Mouse (Mus musculus): ENCODE data around the gene Ptrh1. TPM values are rescaled to one million over a fixed set of nuclear protein-coding genes. Genes with fewer than 3 reads are reported as not detected.

Ptrh1 gene
- polyA plus RNA-seq, 1 experiment from 2014 or later, result 4.9 TPM

GRCm38 (mm10) chr2:32749082-32749481 is 26.5 kb upstream of the Ptrh1 start:
- DNase-seq (ENCODE audit: low spot score), result no peak

GRCm38 (mm10) chr2:32750199-32750598 is 25.4 kb upstream of the Ptrh1 start:
- 70% methylated on average over 7 of the region's 7 CpGs for WGBS
- no peak overlapping the region for H3K4me2 ChIP-seq
- no peak for ATAC-seq (replicated peaks; ENCODE audit: low FRiP score)
- no peak overlapping the region for H3K4me3 ChIP-seq (ENCODE audit: low read depth, low read length)
- H3K9ac ChIP-seq (ENCODE audit: low read depth, low read length), result no peak overlapping the region
- no peaks in the 10 kb centered on the region for H3K27me3 ChIP-seq (replicated peaks; ENCODE audit: control insufficient read depth, insufficient read depth, low read length)
- H3K4me1 ChIP-seq (replicated peaks; ENCODE audit: control insufficient read depth, insufficient read depth, low read length), result peaks cover 3% of the 10 kb centered on the region
- H3K27ac ChIP-seq (ENCODE audit: low read depth, low read length), result no peak overlapping the region
- peaks cover 2% of the 10 kb centered on the region; the same call in 1 of the 2 replicates for H3K36me3 ChIP-seq (ENCODE audit: control insufficient read depth, insufficient read depth, low read length)
- no peak for DNase-seq (ENCODE audit: low spot score)
- H3K9me3 ChIP-seq (ENCODE audit: control insufficient read depth, low read length), result no peaks in the 10 kb centered on the region

More at GRCm38 (mm10) chr2:32749082-32749481, 26.5 kb upstream of the Ptrh1 start:
- Histone ChIP-seq H3K9ac (ENCODE audit: low read depth, low read length) (no peak overlapping the region), H3K9me3 (ENCODE audit: control insufficient read depth, low read length) (no peaks in the 10 kb centered on the region), H3K4me1 (replicated peaks; ENCODE audit: control insufficient read depth, insufficient read depth, low read length) (peaks cover 3% of the 10 kb centered on the region), H3K27me3 (replicated peaks; ENCODE audit: control insufficient read depth, insufficient read depth, low read length) (no peaks in the 10 kb centered on the region), H3K4me2 (no peak overlapping the region), H3K36me3 (ENCODE audit: control insufficient read depth, insufficient read depth, low read length) (peaks cover 2% of the 10 kb centered on the region; the same call in 1 of the 2 replicates), H3K4me3 (ENCODE audit: low read depth, low read length) (no peak overlapping the region), H3K27ac (ENCODE audit: low read depth, low read length) (no peak overlapping the region)
- 90% methylated on average over 16 of the region's 16 CpGs for WGBS
- ATAC-seq (replicated peaks; ENCODE audit: low FRiP score), result no peak

- DNase-seq (ENCODE audit: low spot score), result peak; percentile 55
- peaks cover under 1% of the 10 kb centered on the region; the same call in 1 of the 2 replicates for H3K36me3 ChIP-seq (ENCODE audit: control insufficient read depth, insufficient read depth, low read length)
- H3K27me3 ChIP-seq (replicated peaks; ENCODE audit: control insufficient read depth, insufficient read depth, low read length), result no peaks in the 10 kb centered on the region
- H3K4me1 ChIP-seq (replicated peaks; ENCODE audit: control insufficient read depth, insufficient read depth, low read length), result peaks cover 3% of the 10 kb centered on the region
- 46% methylated on average over 31 of the region's 31 CpGs for WGBS
- peak overlapping the region; percentile 36 for H3K4me2 ChIP-seq
- H3K27ac ChIP-seq (ENCODE audit: low read depth, low read length), result no peak overlapping the region
- no peak overlapping the region for H3K9ac ChIP-seq (ENCODE audit: low read depth, low read length)
- peak; percentile 66 for ATAC-seq (replicated peaks; ENCODE audit: low FRiP score)
- no peaks in the 10 kb centered on the region for H3K9me3 ChIP-seq (ENCODE audit: control insufficient read depth, low read length)
- peak overlapping the region; percentile 29 for H3K4me3 ChIP-seq (ENCODE audit: low read depth, low read length)
Measured at GRCm38 (mm10) chr2:32750887-32751664, 24.5 kb upstream of the Ptrh1 start.

GRCm38 (mm10) chr2:32751665-32752033 is 23.9 kb upstream of the Ptrh1 start:
- H3K9ac ChIP-seq (ENCODE audit: low read depth, low read length), result no peak overlapping the region
- WGBS, result 45% methylated on average over 10 of the region's 10 CpGs
- no peak for ATAC-seq (replicated peaks; ENCODE audit: low FRiP score)
- no peaks in the 10 kb centered on the region for H3K27me3 ChIP-seq (replicated peaks; ENCODE audit: control insufficient read depth, insufficient read depth, low read length)
- no peaks in the 10 kb centered on the region for H3K9me3 ChIP-seq (ENCODE audit: control insufficient read depth, low read length)
- peak overlapping the region; percentile 29; the same call in 1 of the 2 replicates for H3K4me3 ChIP-seq (ENCODE audit: low read depth, low read length)
- peak overlapping the region; percentile 36 for H3K4me2 ChIP-seq
- H3K36me3 ChIP-seq (ENCODE audit: control insufficient read depth, insufficient read depth, low read length), result no peaks in the 10 kb centered on the region; the same call in 1 of the 2 replicates
- H3K27ac ChIP-seq (ENCODE audit: low read depth, low read length), result no peak overlapping the region
- DNase-seq (ENCODE audit: low spot score), result no peak
- peaks cover 3% of the 10 kb centered on the region for H3K4me1 ChIP-seq (replicated peaks; ENCODE audit: control insufficient read depth, insufficient read depth, low read length)

- Histone ChIP-seq H3K36me3 (ENCODE audit: control insufficient read depth, insufficient read depth, low read length) (no peaks in the 10 kb centered on the region; the same call in 1 of the 2 replicates), H3K4me2 (peak overlapping the region; percentile 36; the same call in 1 of the 2 replicates), H3K27ac (ENCODE audit: low read depth, low read length) (no peak overlapping the region), H3K27me3 (replicated peaks; ENCODE audit: control insufficient read depth, insufficient read depth, low read length) (no peaks in the 10 kb centered on the region), H3K9me3 (ENCODE audit: control insufficient read depth, low read length) (no peaks in the 10 kb centered on the region), H3K4me1 (replicated peaks; ENCODE audit: control insufficient read depth, insufficient read depth, low read length) (peaks cover 3% of the 10 kb centered on the region), H3K4me3 (ENCODE audit: low read depth, low read length) (no peak overlapping the region), H3K9ac (ENCODE audit: low read depth, low read length) (no peak overlapping the region)
- ATAC-seq (replicated peaks; ENCODE audit: low FRiP score) (no peak), DNase-seq (ENCODE audit: low spot score) (no peak)
- WGBS, result 73% methylated on average over 10 of the region's 10 CpGs
Measured at GRCm38 (mm10) chr2:32752181-32752580, 23.4 kb upstream of the Ptrh1 start.

GRCm38 (mm10) chr2:32756674-32757055 is 18.9 kb upstream of the Ptrh1 start:
- no peak overlapping the region for H3K9ac ChIP-seq (ENCODE audit: low read depth, low read length)
- peak overlapping the region; percentile 81; the same call in 1 of the 2 replicates for H3K4me3 ChIP-seq (ENCODE audit: low read depth, low read length)
- 39% methylated on average over 6 of the region's 6 CpGs for WGBS

GRCm38 (mm10) chr2:32757056-32757845 is 18.3 kb upstream of the Ptrh1 start, which contains the start of gene Tor2a:
Tor2a (plus strand) TSS chr2:32757234.
- Histone ChIP-seq H3K4me1 (replicated peaks; ENCODE audit: control insufficient read depth, insufficient read depth, low read length) (no peaks in the 10 kb centered on the region; the same call in 1 of the 2 replicates), H3K9ac (ENCODE audit: low read depth, low read length) (peak within 1 kb of the TSS; percentile 86), H3K4me2 (peak within 1 kb of the TSS; percentile 76), H3K27me3 (replicated peaks; ENCODE audit: control insufficient read depth, insufficient read depth, low read length) (no peaks in the 10 kb centered on the region), H3K27ac (ENCODE audit: low read depth, low read length) (peak within 1 kb of the TSS; percentile 74), H3K9me3 (ENCODE audit: control insufficient read depth, low read length) (no peaks in the 10 kb centered on the region), H3K36me3 (ENCODE audit: control insufficient read depth, insufficient read depth, low read length) (peaks cover 10% of the 10 kb centered on the region), H3K4me3 (ENCODE audit: low read depth, low read length) (peak within 1 kb of the TSS; percentile 81)
- ATAC-seq (replicated peaks; ENCODE audit: low FRiP score), result peak; percentile 93
- under 1% methylated on average over 65 of the region's 66 CpGs for WGBS
- peak; percentile 95 for DNase-seq (ENCODE audit: low spot score)

More at GRCm38 (mm10) chr2:32756674-32757055, 18.9 kb upstream of the Ptrh1 start:
- DNase-seq (ENCODE audit: low spot score), result no peak
- Histone ChIP-seq H3K9me3 (ENCODE audit: control insufficient read depth, low read length) (no peaks in the 10 kb centered on the region), H3K27ac (ENCODE audit: low read depth, low read length) (no peak overlapping the region), H3K4me2 (peak overlapping the region; percentile 76), H3K4me1 (replicated peaks; ENCODE audit: control insufficient read depth, insufficient read depth, low read length) (no peaks in the 10 kb centered on the region; the same call in 1 of the 2 replicates), H3K27me3 (replicated peaks; ENCODE audit: control insufficient read depth, insufficient read depth, low read length) (no peaks in the 10 kb centered on the region), H3K36me3 (ENCODE audit: control insufficient read depth, insufficient read depth, low read length) (peaks cover 8% of the 10 kb centered on the region)
- no peak for ATAC-seq (replicated peaks; ENCODE audit: low FRiP score)

- Histone ChIP-seq H3K4me3 (ENCODE audit: low read depth, low read length) (no peak overlapping the region), H3K36me3 (ENCODE audit: control insufficient read depth, insufficient read depth, low read length) (peaks cover 12% of the 10 kb centered on the region), H3K27ac (ENCODE audit: low read depth, low read length) (no peak overlapping the region), H3K27me3 (replicated peaks; ENCODE audit: control insufficient read depth, insufficient read depth, low read length) (no peaks in the 10 kb centered on the region), H3K4me2 (no peak overlapping the region), H3K9ac (ENCODE audit: low read depth, low read length) (no peak overlapping the region), H3K9me3 (ENCODE audit: control insufficient read depth, low read length) (no peaks in the 10 kb centered on the region), H3K4me1 (replicated peaks; ENCODE audit: control insufficient read depth, insufficient read depth, low read length) (no peaks in the 10 kb centered on the region)
- no peak for ATAC-seq (replicated peaks; ENCODE audit: low FRiP score)
- DNase-seq (ENCODE audit: low spot score), result no peak
- WGBS, result 77% methylated on average over 8 of the region's 8 CpGs
Measured at GRCm38 (mm10) chr2:32758503-32758902, 17.1 kb upstream of the Ptrh1 start.

Measured in liver, embryonic 11.5 days (tissue).